Mouse (Mus musculus) gastrocnemius, postnatal 25 days (tissue): ENCODE results near the gene Poc1a. TPM values are rescaled to one million over a fixed set of nuclear protein-coding genes. Genes with fewer than 3 reads are reported as not detected.
A peak's percentile ranks its signal among the peaks of the same experiment; 100 is the strongest.

Experiments used
- DNase-seq: peaks from one replicate; pipeline ENCODE4 v3.0.0; 2022
- total RNA-seq, 2 experiments: library from RNA; stranded (reverse); gene quantifications; 1 replicate in 1 of 2; 2 replicates in 1 of 2; pipeline ENCODE4 v1.2.3; 2021

Gene Poc1a
- total RNA-seq, 2 experiments from 2014 or later = 0.90 to 2.1 TPM

- no peak for DNase-seq
Observed at GRCm38 (mm10) chr9:106301446-106302080, 20.7 kb downstream of the Poc1a start.

GRCm38 (mm10) chr9:106302446-106303150 is 21.7 kb downstream of the Poc1a start:
- DNase-seq = no peak

- DNase-seq = no peak
Observed at GRCm38 (mm10) chr9:106303460-106303960, 22.6 kb downstream of the Poc1a start.

GRCm38 (mm10) chr9:106305228-106305627 is 24.4 kb downstream of the Poc1a start:
- DNase-seq = no peak

GRCm38 (mm10) chr9:106306662-106307351 is 25.9 kb downstream of the Poc1a start:
- peak; percentile 56 for DNase-seq

- DNase-seq = no peak
Observed at GRCm38 (mm10) chr9:106308151-106308550, 27.3 kb downstream of the Poc1a start.

- DNase-seq = no peak
Observed at GRCm38 (mm10) chr9:106308555-106308954, 27.7 kb downstream of the Poc1a start.

GRCm38 (mm10) chr9:106308983-106309382 is 28.1 kb downstream of the Poc1a start:
- DNase-seq = no peak

- no peak for DNase-seq
Observed at GRCm38 (mm10) chr9:106309859-106310258, 29.0 kb downstream of the Poc1a start.

GRCm38 (mm10) chr9:106311625-106312191 is 30.8 kb downstream of the Poc1a start:
- no peak for DNase-seq

- no peak for DNase-seq
Observed at GRCm38 (mm10) chr9:106312950-106313360, 32.1 kb downstream of the Poc1a start.

GRCm38 (mm10) chr9:106314196-106314595 is 33.3 kb downstream of the Poc1a start:
- DNase-seq = no peak

GRCm38 (mm10) chr9:106318074-106318473 is 37.2 kb downstream of the Poc1a start:
- no peak for DNase-seq

GRCm38 (mm10) chr9:106319095-106319494 is 38.2 kb downstream of the Poc1a start:
- no peak for DNase-seq

- DNase-seq = no peak
Observed at GRCm38 (mm10) chr9:106322497-106322896, 41.6 kb downstream of the Poc1a start.

GRCm38 (mm10) chr9:106326241-106326640 is 45.4 kb downstream of the Poc1a start:
- DNase-seq = no peak

- DNase-seq = no peak
Observed at GRCm38 (mm10) chr9:106327125-106327809, 46.4 kb downstream of the Poc1a start.

GRCm38 (mm10) chr9:106328068-106328610 is 47.3 kb downstream of the Poc1a start:
- no peak for DNase-seq

GRCm38 (mm10) chr9:106328772-106329511 is 48.1 kb downstream of the Poc1a start:
- no peak for DNase-seq

- DNase-seq = no peak
Observed at GRCm38 (mm10) chr9:106332746-106333145, 51.9 kb downstream of the Poc1a start.

- DNase-seq = no peak
Observed at GRCm38 (mm10) chr9:106337620-106338019, 56.8 kb downstream of the Poc1a start.
